ENCODE assay signal across 14 mouse cellular contexts in the genomic region with DNA sequence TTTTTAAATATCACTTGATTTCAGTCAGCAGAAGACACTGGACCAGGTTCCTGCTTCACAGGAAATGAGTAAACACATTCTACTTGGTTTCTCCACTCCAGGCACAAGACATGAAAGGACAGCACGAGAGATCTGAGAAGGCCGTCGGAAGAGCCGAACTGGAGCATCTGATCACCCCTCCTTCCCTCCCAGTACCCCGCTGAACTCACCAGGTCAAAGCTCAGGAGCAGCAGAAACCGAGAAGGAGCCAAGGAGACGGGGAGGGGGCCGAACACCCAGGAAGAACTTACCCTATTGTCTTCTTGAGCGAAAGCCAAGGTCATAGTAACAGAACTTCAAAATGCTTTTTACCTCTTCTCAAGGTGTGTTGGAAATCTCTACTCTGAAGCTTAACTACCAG.
"Had no signal": no experiment of that assay in that cellular context is flagged by ENCODE, and none has a peak within 500 bp of the region (broad histone marks: within the 10 kb centered on the region; RNA-seq: fewer than 3 reads in every experiment).

No protein-coding gene starts in this region.

- H3K27me3 ChIP-seq: limb, embryonic 12.5 days; midbrain, embryonic 13.5 days; neural tube, embryonic 15.5 days had no signal

- H3K4me3 ChIP-seq: layer of hippocampus, adult 2 months; limb, embryonic 12.5 days; midbrain, embryonic 13.5 days; neural tube, embryonic 15.5 days had no signal

- DNase-seq: liver; lung, adult 18-20 months; lung, postnatal 36 days; retina, postnatal 1 day; right cerebral cortex, postnatal 4 days; spleen, adult 18-20 months; thymus, adult 18-20 months; thymus, postnatal 14 days had no signal

- H3K36me3 ChIP-seq: limb, embryonic 12.5 days; midbrain, embryonic 13.5 days; neural tube, embryonic 15.5 days had no signal

- H3K4me1 ChIP-seq: limb, embryonic 12.5 days; midbrain, embryonic 13.5 days; neural tube, embryonic 15.5 days had no signal

- H3K27ac ChIP-seq: kidney, postnatal 0 days; layer of hippocampus, adult 2 months; limb, embryonic 12.5 days; liver, embryonic 14.5 days; midbrain, embryonic 13.5 days; neural tube, embryonic 15.5 days had no signal
